Mouse (Mus musculus): ENCODE results near the gene Hecw2. TPM values are rescaled to one million over a fixed set of nuclear protein-coding genes. Genes with fewer than 3 reads are reported as not detected.
A peak's percentile ranks its signal among the peaks of the same experiment; 100 is the strongest.

Hecw2 gene
- polyA plus RNA-seq, 1 experiment from 2014 or later, result 2.2 TPM

DNA sequence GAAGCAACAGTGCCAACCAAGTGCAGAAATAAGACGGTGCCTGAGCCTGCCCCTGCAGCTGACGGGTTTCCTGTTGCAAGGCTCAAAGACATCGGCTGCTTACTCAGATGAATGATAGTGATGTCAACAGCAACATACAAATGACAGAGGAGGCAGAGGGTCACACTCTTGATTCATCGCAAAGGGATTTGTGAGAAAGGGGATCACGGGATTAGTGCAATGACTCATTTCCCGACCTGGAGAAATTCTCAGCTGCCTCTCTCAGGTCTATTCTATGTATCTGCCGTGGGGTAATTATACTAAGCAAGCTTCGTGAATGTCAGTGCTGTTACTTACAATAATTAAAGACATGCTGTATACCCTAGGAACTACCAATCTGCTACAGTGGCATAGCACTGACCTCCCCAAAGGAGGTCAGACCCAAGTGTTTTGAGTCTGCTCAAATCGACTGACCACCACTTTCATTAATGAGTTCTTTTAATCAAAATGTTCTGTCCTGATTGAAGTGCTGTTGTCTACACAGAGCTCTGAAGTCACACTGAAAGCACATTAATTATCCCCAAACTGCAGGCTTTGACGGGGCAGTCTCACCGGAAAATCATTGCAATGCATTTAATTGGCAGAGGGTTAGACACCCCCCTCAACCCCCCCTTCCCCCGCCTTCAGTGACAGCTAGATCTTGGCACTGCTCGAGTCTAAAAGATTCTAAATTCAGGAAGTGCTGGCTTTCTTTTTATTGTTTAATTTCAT lies 254.5 kb downstream of the Hecw2 start:
- peak; percentile 25 for DNase-seq (ENCODE audit: low read depth, low spot score)
- no peaks in the 10 kb centered on the region for H3K27me3 ChIP-seq
- TF ChIP-seq CTCF (IDR thresholded peaks at IDR 0.05), result no peak
- in situ Hi-C loops (cut with MboI; ENCODE audit: low pct_unique_long_range_greater_than_20kb), result loop anchor here (25.0 kb wide), 1 partner anchor 878 kb away; the partner anchor contains the start of gene Mstn
- CTCF ChIA-PET, result interaction anchor here (1.4 kb wide), 2 partner anchors 13 to 115 kb away, joined by 3 to 5 read pairs; no protein-coding TSS in a partner anchor
- POLR2A ChIA-PET, result no interaction called here
- peak; percentile 84 for ATAC-seq

DNA sequence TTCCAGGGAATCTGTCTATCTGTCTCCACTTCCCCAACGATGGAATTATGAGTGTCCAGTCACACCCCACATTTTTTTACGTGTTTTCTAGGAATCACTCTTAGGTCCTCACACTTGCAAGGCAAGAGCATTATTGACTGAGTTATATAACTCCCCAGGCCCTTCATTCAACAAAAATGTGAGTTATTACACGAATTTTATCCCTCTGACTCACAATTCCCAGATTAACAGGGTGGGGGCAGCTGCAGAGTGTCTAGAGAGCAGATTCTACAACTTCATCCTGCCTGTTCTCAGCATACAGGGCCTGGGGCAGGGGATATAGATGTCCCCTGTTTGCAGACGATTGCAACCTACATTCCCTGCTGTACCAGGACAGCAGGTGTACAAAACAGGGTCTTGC lies 255.7 kb downstream of the Hecw2 start:
- TF ChIP-seq CTCF (IDR thresholded peaks at IDR 0.05), result no peak
- ATAC-seq, result no peak
- POLR2A ChIA-PET, result no interaction called here
- CTCF ChIA-PET, result interaction anchor here (1.4 kb wide), 1 partner anchor 12 kb away, joined by 5 read pairs; no protein-coding TSS in a partner anchor
- no peak for DNase-seq (ENCODE audit: low read depth, low spot score)
- H3K27me3 ChIP-seq, result no peaks in the 10 kb centered on the region
- in situ Hi-C loops (cut with MboI; ENCODE audit: low pct_unique_long_range_greater_than_20kb), result loop anchor here (25.0 kb wide), 1 partner anchor 877 kb away; the partner anchor contains the start of gene Mstn

DNA sequence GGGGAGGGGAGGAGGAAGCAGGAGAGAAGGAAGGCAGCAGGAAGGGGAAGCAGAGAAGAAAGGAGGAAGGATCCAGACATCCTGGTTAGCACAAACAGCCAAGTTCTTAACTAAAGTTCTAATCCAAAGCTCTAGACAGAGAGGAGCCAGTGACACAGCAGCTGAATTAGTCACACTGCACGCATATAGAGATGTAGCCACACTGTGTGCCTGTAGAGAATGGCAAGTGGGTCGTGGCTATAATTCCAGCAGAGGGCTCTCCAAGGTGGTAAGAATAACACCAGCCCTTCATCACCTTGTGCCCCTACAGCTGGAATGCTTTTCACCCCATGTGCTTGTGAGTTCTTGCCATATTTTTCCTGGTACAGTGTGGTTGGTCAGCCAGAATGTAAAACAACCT lies 261.7 kb downstream of the Hecw2 start:
- CTCF ChIA-PET, result interaction anchor here (1.3 kb wide), 1 partner anchor 396 kb away, joined by 3 read pairs; no protein-coding TSS in a partner anchor
- in situ Hi-C loops (cut with MboI; ENCODE audit: low pct_unique_long_range_greater_than_20kb), result loop anchor here (25.0 kb wide), 1 partner anchor 871 kb away; the partner anchor contains the start of gene Mstn
- POLR2A ChIA-PET, result no interaction called here
- ATAC-seq (no peak), DNase-seq (ENCODE audit: low read depth, low spot score) (no peak)
- TF ChIP-seq CTCF (IDR thresholded peaks at IDR 0.05), result no peak
- H3K27me3 ChIP-seq, result no peaks in the 10 kb centered on the region

DNA sequence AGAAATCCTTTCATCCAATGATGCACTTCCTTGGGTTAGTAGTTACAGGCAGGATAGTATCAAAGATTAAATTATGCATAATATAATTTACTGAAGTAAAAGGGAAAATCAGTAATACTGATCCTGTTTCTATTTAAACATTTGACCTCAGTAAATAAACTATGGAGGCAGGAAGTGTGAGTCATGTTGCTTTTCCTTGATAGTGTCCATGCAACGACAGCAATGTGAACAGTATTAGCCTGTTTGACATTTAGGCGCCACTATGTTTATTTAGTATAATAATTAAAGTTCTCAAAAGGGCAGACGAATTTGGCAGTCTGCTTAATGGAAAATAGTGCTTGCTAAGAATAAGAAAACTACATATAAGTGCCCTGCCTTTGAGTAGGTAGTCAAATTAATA lies 263.7 kb downstream of the Hecw2 start:
- ChIA-PET POLR2A (no interaction called here), CTCF (no interaction called here)
- DNase-seq (ENCODE audit: low read depth, low spot score) (no peak), ATAC-seq (no peak)
- peaks cover 4% of the 10 kb centered on the region for H3K27me3 ChIP-seq
- in situ Hi-C loops (cut with MboI; ENCODE audit: low pct_unique_long_range_greater_than_20kb), result loop anchor here (25.0 kb wide), 1 partner anchor 869 kb away; the partner anchor contains the start of gene Mstn
- TF ChIP-seq CTCF (IDR thresholded peaks at IDR 0.05), result no peak

DNA sequence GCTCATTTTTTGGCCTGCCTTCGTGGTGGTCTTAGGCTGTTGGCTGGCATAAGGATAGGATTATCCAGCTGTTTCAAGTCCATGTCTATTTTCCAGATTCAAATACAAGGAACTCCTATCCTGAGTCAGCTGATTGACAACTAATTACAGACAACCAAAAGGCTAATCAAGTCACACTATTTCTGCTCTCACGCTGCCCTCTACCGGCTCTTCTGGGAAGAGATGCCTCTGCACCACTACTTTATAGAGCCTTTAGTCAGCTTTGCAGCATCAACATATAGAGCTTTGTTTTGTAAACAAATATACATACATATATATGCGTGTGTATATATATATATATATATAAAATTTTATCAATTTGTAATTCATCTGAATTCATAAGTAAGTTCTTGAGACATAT lies 267.4 kb downstream of the Hecw2 start:
- DNase-seq (ENCODE audit: low read depth, low spot score) (no peak), ATAC-seq (peak; percentile 47)
- POLR2A ChIA-PET, result no interaction called here
- H3K27me3 ChIP-seq, result peaks cover 25% of the 10 kb centered on the region
- CTCF ChIA-PET, result interaction anchor here (0.8 to 1.7 kb wide), 4 partner anchors 13 to 32 kb away, joined by 3 to 5 read pairs (median 3); no protein-coding TSS in a partner anchor
- in situ Hi-C loops (cut with MboI; ENCODE audit: low pct_unique_long_range_greater_than_20kb), result loop anchor here (25.0 kb wide), 1 partner anchor 865 kb away; the partner anchor contains the start of gene Mstn
- peak; percentile 73 for TF ChIP-seq CTCF (IDR thresholded peaks at IDR 0.05)

DNA sequence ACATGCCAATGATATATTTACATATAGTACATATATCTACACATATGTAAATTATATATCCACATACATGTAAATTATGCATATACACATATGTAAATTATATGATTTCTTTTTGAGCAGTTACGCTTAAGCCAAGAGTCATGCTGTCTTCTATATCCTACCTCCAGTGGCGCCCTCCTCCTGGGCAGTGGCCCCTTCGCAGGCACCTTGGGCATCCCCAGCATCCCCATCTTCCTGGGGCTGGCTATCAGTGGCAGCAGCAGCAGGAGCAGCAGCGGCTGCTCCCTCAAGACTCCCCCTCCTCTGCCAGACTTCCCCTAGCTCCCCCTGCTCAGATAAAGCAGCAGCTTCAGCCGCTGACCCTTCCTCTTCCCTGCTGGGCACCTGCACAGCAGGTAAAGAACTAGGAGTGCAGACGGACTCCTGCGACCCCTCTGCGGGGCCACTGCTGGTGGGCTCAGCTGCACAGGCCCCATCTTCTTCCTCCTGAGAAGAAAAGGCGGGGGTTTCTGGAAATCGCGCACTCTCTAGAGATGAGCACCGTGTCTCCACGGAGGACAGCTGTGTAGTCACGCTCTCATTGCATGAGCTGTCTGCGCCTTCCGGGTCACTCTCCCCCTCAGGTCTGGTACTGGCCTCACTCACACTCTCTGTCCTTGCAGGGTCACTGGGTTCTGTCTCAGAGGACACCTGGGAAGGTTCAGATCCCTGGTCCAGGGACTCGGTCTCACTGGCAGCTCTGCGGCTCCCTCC lies 269.6 kb downstream of the Hecw2 start:
- in situ Hi-C loops (cut with MboI; ENCODE audit: low pct_unique_long_range_greater_than_20kb), result loop anchor here (25.0 kb wide), 1 partner anchor 863 kb away; the partner anchor contains the start of gene Mstn
- peaks cover 30% of the 10 kb centered on the region for H3K27me3 ChIP-seq
- TF ChIP-seq CTCF (IDR thresholded peaks at IDR 0.05), result no peak
- no peak for ATAC-seq
- POLR2A ChIA-PET, result no interaction called here
- CTCF ChIA-PET, result no interaction called here
- no peak for DNase-seq (ENCODE audit: low read depth, low spot score)

DNA sequence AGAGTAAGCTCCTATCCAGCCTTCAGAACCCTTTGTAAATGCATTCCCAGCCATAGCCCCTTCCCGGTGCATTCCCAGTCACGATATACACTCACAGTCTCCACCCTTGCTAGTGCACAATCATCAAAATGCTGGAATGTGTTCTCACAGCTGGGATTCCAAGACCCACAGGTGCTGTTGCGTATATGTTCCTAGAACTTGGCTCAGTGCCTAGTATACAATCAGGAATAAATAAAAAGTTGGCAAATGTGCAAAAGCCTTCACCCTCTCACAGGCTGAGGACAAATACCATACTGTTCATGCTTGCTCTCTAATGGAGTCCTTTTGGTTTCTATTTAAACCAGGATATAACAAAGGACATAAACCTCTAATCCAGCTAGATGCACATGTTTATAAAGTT lies 283.1 kb downstream of the Hecw2 start:
- in situ Hi-C loops (cut with MboI; ENCODE audit: low pct_unique_long_range_greater_than_20kb), result loop anchor here (5.0 kb wide), 2 partner anchors 425 to 470 kb away; no protein-coding TSS in a partner anchor
- peaks cover 5% of the 10 kb centered on the region for H3K27me3 ChIP-seq
- DNase-seq (ENCODE audit: low read depth, low spot score) (no peak), ATAC-seq (no peak)
- CTCF ChIA-PET, result interaction anchor here (1.2 kb wide), 1 partner anchor 11 kb away, joined by 3 read pairs; no protein-coding TSS in a partner anchor
- TF ChIP-seq CTCF (IDR thresholded peaks at IDR 0.05), result no peak
- POLR2A ChIA-PET, result no interaction called here

DNA sequence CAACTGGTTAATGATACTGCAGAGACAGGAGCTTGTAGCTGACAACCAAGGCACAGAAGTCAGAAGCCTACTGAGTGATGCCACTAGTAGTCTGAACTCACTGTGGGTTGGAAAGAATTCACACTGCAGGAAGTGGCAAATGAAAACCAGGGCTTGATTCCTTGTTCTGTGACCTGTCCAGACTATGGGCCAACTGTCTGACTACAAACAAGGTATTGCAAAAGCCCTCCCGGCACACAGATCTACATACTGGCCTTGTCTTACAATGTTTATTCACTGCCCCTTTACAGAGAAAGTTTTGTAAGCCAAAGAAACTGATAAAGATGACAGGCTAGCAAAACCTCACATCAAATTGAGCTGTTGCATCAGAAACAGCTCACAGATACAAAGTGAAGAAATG lies 284.7 kb downstream of the Hecw2 start:
- in situ Hi-C loops (cut with MboI; ENCODE audit: low pct_unique_long_range_greater_than_20kb), result loop anchor here (5.0 kb wide), 2 partner anchors 427 to 472 kb away; no protein-coding TSS in a partner anchor
- CTCF ChIA-PET, result interaction anchor here (0.7 to 2.2 kb wide), 4 partner anchors 15 to 423 kb away, joined by 3 to 5 read pairs (median 4); no protein-coding TSS in a partner anchor
- H3K27me3 ChIP-seq, result no peaks in the 10 kb centered on the region
- ATAC-seq (no peak), DNase-seq (ENCODE audit: low read depth, low spot score) (no peak)
- POLR2A ChIA-PET, result no interaction called here
- TF ChIP-seq CTCF (IDR thresholded peaks at IDR 0.05), result no peak

DNA sequence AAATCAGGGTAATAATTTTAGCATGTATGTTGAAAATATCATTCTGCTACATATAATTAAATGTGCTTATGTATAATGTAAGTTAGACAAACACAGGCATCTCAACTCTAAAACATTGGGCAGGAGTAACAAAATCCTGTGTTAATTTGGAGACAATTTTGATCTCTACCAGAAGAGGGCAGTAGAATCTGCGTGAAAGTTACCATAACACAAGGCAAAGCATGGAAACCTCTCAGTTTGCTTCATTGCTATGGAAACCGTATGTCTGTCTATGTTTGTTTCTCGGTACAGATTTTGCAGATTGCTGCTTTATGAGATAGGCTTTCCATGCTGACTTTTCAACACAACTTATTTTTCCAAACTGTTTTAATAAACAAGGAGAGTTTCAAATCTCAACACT lies 285.9 kb downstream of the Hecw2 start:
- ATAC-seq (peak; percentile 65), DNase-seq (ENCODE audit: low read depth, low spot score) (no peak)
- CTCF ChIA-PET, result interaction anchor here (1.0 to 2.2 kb wide), 3 partner anchors 14 to 67 kb away, joined by 4 to 5 read pairs (median 5); no protein-coding TSS in a partner anchor
- H3K27me3 ChIP-seq, result peaks cover 5% of the 10 kb centered on the region
- in situ Hi-C loops (cut with MboI; ENCODE audit: low pct_unique_long_range_greater_than_20kb), result no loop called here
- POLR2A ChIA-PET, result no interaction called here
- peak; percentile 70 for TF ChIP-seq CTCF (IDR thresholded peaks at IDR 0.05)

DNA sequence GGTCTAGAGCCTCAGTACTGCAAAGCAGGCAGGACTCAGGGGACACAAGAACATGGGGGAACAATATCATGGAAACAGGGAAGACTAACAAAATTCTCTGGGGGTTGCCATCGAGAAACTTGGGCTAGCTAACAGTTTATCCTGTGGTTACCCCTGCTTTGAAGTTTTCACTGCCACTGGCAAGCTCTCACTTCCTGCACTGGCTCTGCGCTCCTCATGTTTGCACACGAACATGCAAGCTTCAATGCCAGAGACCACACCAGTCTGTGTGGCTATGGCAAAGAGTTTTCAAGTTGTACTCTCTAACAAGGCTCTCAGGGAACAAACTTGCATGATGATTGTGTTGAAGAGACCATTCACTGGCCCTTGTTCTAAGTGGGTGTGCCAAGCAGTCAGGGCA lies 288.8 kb downstream of the Hecw2 start:
- POLR2A ChIA-PET, result no interaction called here
- ATAC-seq (no peak), DNase-seq (ENCODE audit: low read depth, low spot score) (no peak)
- in situ Hi-C loops (cut with MboI; ENCODE audit: low pct_unique_long_range_greater_than_20kb), result no loop called here
- H3K27me3 ChIP-seq, result peaks cover 15% of the 10 kb centered on the region
- CTCF ChIA-PET, result interaction anchor here (1.2 kb wide), 1 partner anchor 427 kb away, joined by 3 read pairs; no protein-coding TSS in a partner anchor
- TF ChIP-seq CTCF (IDR thresholded peaks at IDR 0.05), result no peak
